Mouse (Mus musculus) thymus, adult 2 months (tissue): ENCODE measurements at regions not wholly inside any gene's neighbourhood (a gene's known extent, or its start where the extent isn't known, plus 50 kb on each side); places are given as distances from the start of the nearest gene placed in this dataset.

Experiments used
- DNase-seq: peaks from one replicate; pipeline ENCODE4 v3.0.0; 2021
- H3K27ac ChIP-seq: fragments of 200-500 bp; 2 replicates; pipeline ENCODE4 v1.5.1; 2012; ENCODE audit warnings: low read length, control low read depth; ENCODE audit not compliant: control insufficient read depth, insufficient read depth
- H3K27me3 ChIP-seq: fragments of 200-500 bp; 2 replicates; pipeline ENCODE4 v1.6.1; 2012; ENCODE audit warnings: mild to moderate bottlenecking, low read length, moderate library complexity, mixed read lengths; ENCODE audit not compliant: control insufficient read depth, insufficient read depth
- H3K36me3 ChIP-seq: fragments of 200-500 bp; 2 replicates; pipeline ENCODE4 v1.6.1; 2012; ENCODE audit warnings: mild to moderate bottlenecking, low read length, moderate library complexity; ENCODE audit not compliant: control insufficient read depth, insufficient read depth
- H3K4me1 ChIP-seq: fragments of 200-500 bp; replicated peaks from 2 replicates; pipeline ENCODE4 v1.6.1; 2012; ENCODE audit warnings: low read length; ENCODE audit not compliant: control insufficient read depth, insufficient read depth
- H3K4me3 ChIP-seq: fragments of 200-500 bp; 2 replicates; pipeline ENCODE4 v1.5.1; 2012; ENCODE audit warnings: mild to moderate bottlenecking, low read length, control low read depth, moderate library complexity; ENCODE audit not compliant: control insufficient read depth, insufficient read depth
- CTCF ChIP-seq: fragments of 200-500 bp; IDR thresholded peaks from 2 replicates; pipeline ENCODE4 v1.5.1; 2012; ENCODE audit warnings: mild to moderate bottlenecking, control low read depth, low read length, moderate library complexity, borderline replicate concordance; ENCODE audit not compliant: control insufficient read depth, poor library complexity, insufficient read depth; ENCODE audit errors: extremely low read depth
- POLR2A ChIP-seq: fragments of 200-500 bp; IDR thresholded peaks from 2 replicates; pipeline ENCODE4 v1.6.1; 2012; ENCODE audit warnings: mild to moderate bottlenecking, low read length, control low read depth, moderate library complexity; ENCODE audit not compliant: control insufficient read depth, poor library complexity, insufficient read depth; ENCODE audit errors: extremely low read depth
- WGBS: fragments of 180-500 bp; shearing (Covaris S2); methylation state at CpG from one replicate; pipeline ENCODE4 v1.1.7; 2018; 5-methylcytosine and 5-hydroxymethylcytosine counted together

- TF ChIP-seq POLR2A (no peak), CTCF (no peak)
- 65% methylated on average over 3 of the region's 3 CpGs for WGBS
- H3K27me3 ChIP-seq, result no peaks in the 10 kb centered on the region
- H3K36me3 ChIP-seq, result no peaks in the 10 kb centered on the region
- H3K27ac ChIP-seq, result no peak overlapping the region
- DNase-seq, result peak; percentile 8
- H3K4me1 ChIP-seq, result no peaks in the 10 kb centered on the region
- no peak overlapping the region for H3K4me3 ChIP-seq
These were observed 336.3 kb upstream of the Tgfbr2 start for GRCm38 (mm10) chr9:116511450-116511849.

GRCm38 (mm10) chr9:116507756-116508155 lies 332.6 kb upstream of the Tgfbr2 start:
- 88% methylated on average over 5 of the region's 5 CpGs for WGBS
- Histone ChIP-seq H3K27ac (no peak overlapping the region), H3K4me1 (no peaks in the 10 kb centered on the region), H3K36me3 (no peaks in the 10 kb centered on the region), H3K27me3 (no peaks in the 10 kb centered on the region), H3K4me3 (no peak overlapping the region)
- no peak for DNase-seq
- no peak for TF ChIP-seq POLR2A
- no peak for TF ChIP-seq CTCF

GRCm38 (mm10) chr9:116502831-116503230 lies 327.7 kb upstream of the Tgfbr2 start:
- Histone ChIP-seq H3K4me1 (no peaks in the 10 kb centered on the region), H3K27me3 (no peaks in the 10 kb centered on the region), H3K27ac (no peak overlapping the region), H3K4me3 (no peak overlapping the region), H3K36me3 (no peaks in the 10 kb centered on the region)
- WGBS, result 82% methylated on average over 5 of the region's 5 CpGs
- no peak for DNase-seq
- TF ChIP-seq POLR2A (no peak), CTCF (no peak)

GRCm38 (mm10) chr9:116500951-116501350 lies 325.8 kb upstream of the Tgfbr2 start:
- Histone ChIP-seq H3K27ac (no peak overlapping the region), H3K36me3 (no peaks in the 10 kb centered on the region), H3K4me1 (no peaks in the 10 kb centered on the region), H3K4me3 (no peak overlapping the region), H3K27me3 (no peaks in the 10 kb centered on the region)
- no peak for DNase-seq
- TF ChIP-seq CTCF (no peak), POLR2A (no peak)
- WGBS, result 95% methylated on average over 3 of the region's 3 CpGs

GRCm38 (mm10) chr9:116491227-116491626 lies 316.1 kb upstream of the Tgfbr2 start:
- Histone ChIP-seq H3K4me1 (no peaks in the 10 kb centered on the region), H3K4me3 (no peak overlapping the region), H3K27ac (no peak overlapping the region), H3K36me3 (no peaks in the 10 kb centered on the region), H3K27me3 (no peaks in the 10 kb centered on the region)
- WGBS, result 85% methylated on average over 2 of the region's 2 CpGs
- TF ChIP-seq CTCF, result no peak
- no peak for TF ChIP-seq POLR2A
- no peak for DNase-seq

GRCm38 (mm10) chr9:116489787-116490186 lies 314.6 kb upstream of the Tgfbr2 start:
- WGBS, result 75% methylated on average over 4 of the region's 4 CpGs
- peak; percentile 37 for DNase-seq

GRCm38 (mm10) chr9:116489273-116489672 lies 314.1 kb upstream of the Tgfbr2 start:
- no peak for TF ChIP-seq CTCF
- no peak for TF ChIP-seq POLR2A
- H3K27me3 ChIP-seq, result no peaks in the 10 kb centered on the region
- H3K27ac ChIP-seq, result no peak overlapping the region
- no peak overlapping the region for H3K4me3 ChIP-seq
- H3K36me3 ChIP-seq, result no peaks in the 10 kb centered on the region
- no peak for DNase-seq
- 91% methylated on average over 5 of the region's 5 CpGs for WGBS
- H3K4me1 ChIP-seq, result no peaks in the 10 kb centered on the region

More at GRCm38 (mm10) chr9:116489787-116490186, 314.6 kb upstream of the Tgfbr2 start:
- no peak for TF ChIP-seq CTCF
- TF ChIP-seq POLR2A, result no peak
- Histone ChIP-seq H3K36me3 (no peaks in the 10 kb centered on the region), H3K27ac (no peak overlapping the region), H3K4me1 (no peaks in the 10 kb centered on the region), H3K4me3 (no peak overlapping the region), H3K27me3 (no peaks in the 10 kb centered on the region)
